ENCODE assay signal across 11 mouse cellular contexts in genomic region chr3:101667186-101667585, GRCm38 (mm10).
DNase-seq lines count a peak whose midpoint lies in the region; ATAC-seq lines count a peak whose summit lies in the region.
"Had no signal": no experiment of that assay in that cellular context is flagged by ENCODE, and none has a peak within 500 bp of the region (broad histone marks: within the 10 kb centered on the region; RNA-seq: fewer than 3 reads in every experiment).

No protein-coding gene starts in this region.

- H3K9ac ChIP-seq in embryonic facial prominence, embryonic 13.5 days = 0 out of 2 replicates have a peak overlapping the region, but pooled peaks have one; percentile 27
- no peak overlapping the region for H3K9ac ChIP-seq in intestine, embryonic 14.5 days (ENCODE audit: low read length)
- H3K9ac ChIP-seq: heart, embryonic 15.5 days had no signal

- peak overlapping the region; percentile 32 for H3K4me2 ChIP-seq in embryonic facial prominence, embryonic 13.5 days
- H3K4me2 ChIP-seq in intestine, embryonic 14.5 days (ENCODE audit: low read length) = peak overlapping the region; percentile 12; the same call in 1 of the 2 replicates
- H3K4me2 ChIP-seq: heart, embryonic 15.5 days had no signal

- intact Hi-C loops in left cerebral cortex, postnatal 14 days (cut with DNase I) = no loop called here

- ATAC-seq in embryonic facial prominence, embryonic 13.5 days (ENCODE audit: insufficient number of reproducible peaks, insufficient read depth, low FRiP score, low TSS enrichment, low read depth) = peak; percentile 84
- ATAC-seq in intestine, embryonic 14.5 days (replicated peaks; ENCODE audit: low FRiP score, low TSS enrichment, low read depth) = peak; percentile 89
- ATAC-seq: forebrain, embryonic 16.5 days had no signal

- peak overlapping the region; percentile 89 for H3K27ac ChIP-seq in embryonic facial prominence, embryonic 13.5 days
- H3K27ac ChIP-seq in intestine, embryonic 14.5 days (ENCODE audit: low read depth) = peak overlapping the region; percentile 77
- H3K27ac ChIP-seq: heart, embryonic 15.5 days had no signal

- no peak overlapping the region for H3K4me3 ChIP-seq in embryonic facial prominence, embryonic 13.5 days
- no peak overlapping the region for H3K4me3 ChIP-seq in intestine, embryonic 14.5 days (ENCODE audit: low read depth, low read length)
- H3K4me3 ChIP-seq: heart, embryonic 15.5 days had no signal

- no peaks in the 10 kb centered on the region for H3K36me3 ChIP-seq in embryonic facial prominence, embryonic 13.5 days
- H3K36me3 ChIP-seq in intestine, embryonic 14.5 days (ENCODE audit: control insufficient read depth, insufficient read depth, low read length) = no peaks in the 10 kb centered on the region
- H3K36me3 ChIP-seq: heart, embryonic 15.5 days had no signal

- H3K4me1 ChIP-seq in embryonic facial prominence, embryonic 13.5 days = peaks cover 12% of the 10 kb centered on the region; the same call in 1 of the 2 replicates
- no peaks in the 10 kb centered on the region for H3K4me1 ChIP-seq in intestine, embryonic 14.5 days (replicated peaks; ENCODE audit: control insufficient read depth, insufficient read depth, low read length)

- DNase-seq in intestine, embryonic 14.5 days (ENCODE audit: low spot score) = peak; percentile 65
- DNase-seq in kidney, postnatal 4 days = peak; percentile 26 to 48
- peak; percentile 38 to 59 for DNase-seq in lung, postnatal 4 days
- DNase-seq in adrenal gland, adult (ENCODE audit: inconsistent age in 2 of 2, low spot score in 1 of 2) = no peak
- DNase-seq in left cerebral cortex, postnatal 14 days (ENCODE audit: low spot score in 2 of 2) = no peak
- DNase-seq in c-Kit-positive CD71-positive TER-119-positive erythroid progenitor cells, embryonic 14.5 days (ENCODE audit: low spot score) = no peak
- DNase-seq: cerebellum, adult 18-20 months; thymus, adult 18-20 months had no signal

- H3K9me3 ChIP-seq in embryonic facial prominence, embryonic 13.5 days = no peaks in the 10 kb centered on the region
- H3K9me3 ChIP-seq in intestine, embryonic 14.5 days (ENCODE audit: control insufficient read depth, low read length) = no peaks in the 10 kb centered on the region
- H3K9me3 ChIP-seq: heart, embryonic 15.5 days had no signal

- WGBS in embryonic facial prominence, embryonic 13.5 days = 38% methylated on average over 4 of the region's 4 CpGs
- 46% methylated on average over 4 of the region's 4 CpGs for WGBS in intestine, embryonic 14.5 days

- no peaks in the 10 kb centered on the region for H3K27me3 ChIP-seq in embryonic facial prominence, embryonic 13.5 days
- H3K27me3 ChIP-seq in intestine, embryonic 14.5 days (replicated peaks; ENCODE audit: control insufficient read depth, insufficient read depth, low read length) = no peaks in the 10 kb centered on the region
- H3K27me3 ChIP-seq: heart, embryonic 15.5 days had no signal

Comparison
In these comparisons a context has a peak if more than half of its experiments do, and no peak if none do; other contexts are left out.
1. DNase-seq: peak in intestine, embryonic 14.5 days (single experiment), kidney, postnatal 4 days (2 of 2) and lung, postnatal 4 days (2 of 2); none in adrenal gland, adult (0 of 2), left cerebral cortex, postnatal 14 days (0 of 2) and c-Kit-positive CD71-positive TER-119-positive erythroid progenitor cells, embryonic 14.5 days (single experiment).